Mouse (Mus musculus): ENCODE results near the gene Olfr283. TPM values are rescaled to one million over a fixed set of nuclear protein-coding genes. Genes with fewer than 3 reads are reported as not detected.

The Olfr283 gene
- total and polyA plus RNA-seq, 3 experiments, result 0.11 to 0.46 TPM; not detected in 1

DNA sequence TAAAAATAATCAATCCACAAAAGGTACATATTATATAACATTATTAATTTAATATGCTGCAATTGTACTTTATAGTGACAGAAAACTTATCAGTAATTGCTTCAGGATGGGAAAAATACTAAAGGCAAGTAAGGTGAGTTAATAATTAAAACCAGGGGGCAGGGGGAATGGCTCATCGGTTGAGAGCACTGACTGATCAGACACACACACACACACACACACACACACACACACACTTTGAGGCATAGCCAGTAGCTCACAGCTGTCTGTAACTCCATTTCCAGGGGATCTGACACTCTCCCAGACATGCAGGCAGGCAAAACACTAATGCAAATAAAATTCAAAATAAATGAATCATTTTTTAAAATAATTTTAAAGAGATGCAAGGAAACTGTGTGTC lies 16.4 kb upstream of the Olfr283 start:
- peaks cover 6 to 8% of the 10 kb centered on the region in 2 experiments for H3K27me3 ChIP-seq (ENCODE audit: control insufficient read depth in 1 of 2, insufficient read depth in 2 of 2, low read length in 2 of 2)
- no peak overlapping the region for H3K27ac ChIP-seq (ENCODE audit: control insufficient read depth, low read depth, low read length)
- H3K9ac ChIP-seq (ENCODE audit: control insufficient read depth, low read depth, low read length, poor library complexity, severe bottlenecking), result no peak overlapping the region
- H3K36me3 ChIP-seq (ENCODE audit: control insufficient read depth in 1 of 2, insufficient read depth in 2 of 2, low read length in 2 of 2), result no peaks in the 10 kb centered on the region
- no peak overlapping the region for H3K4me3 ChIP-seq (ENCODE audit: control insufficient read depth in 1 of 2, insufficient read depth in 1 of 2, low read depth in 2 of 2, low read length in 2 of 2)
- TF ChIP-seq UBTF (IDR thresholded peaks at IDR 0.05; ENCODE audit: borderline replicate concordance, insufficient read depth, low read depth, low read length) (no peak), EP300 (IDR thresholded peaks at IDR 0.05; ENCODE audit: low read depth in 1 of 2, low read length in 2 of 2) (no peak), SIN3A (IDR thresholded peaks at IDR 0.05; ENCODE audit: low read length) (no peak), NELFE (IDR thresholded peaks at IDR 0.05; ENCODE audit: low read depth, low read length) (no peak), TCF12 (IDR thresholded peaks at IDR 0.05; ENCODE audit: low read depth, low read length) (no peak), SMC3 (IDR thresholded peaks at IDR 0.05; ENCODE audit: low read depth, low read length) (no peak), KAT2A (conservative IDR thresholded peaks at IDR 0.05; ENCODE audit: low read depth, low read length) (no peak), ZKSCAN1 (IDR thresholded peaks at IDR 0.05; ENCODE audit: low read depth, low read length) (no peak), MXI1 (IDR thresholded peaks at IDR 0.05; ENCODE audit: low read depth, low read length) (no peak), MAZ (IDR thresholded peaks at IDR 0.05; ENCODE audit: low read depth, low read length) (no peak), ZMIZ1 (IDR thresholded peaks at IDR 0.05; ENCODE audit: low read depth, low read length) (no peak), E2F4 (IDR thresholded peaks at IDR 0.05; ENCODE audit: borderline replicate concordance, low read depth, low read length) (no peak), ELF1 (IDR thresholded peaks at IDR 0.05; ENCODE audit: low read depth, low read length) (no peak), CHD1 (IDR thresholded peaks at IDR 0.05; ENCODE audit: low read depth, low read length) (no peak), CHD2 (IDR thresholded peaks at IDR 0.05; ENCODE audit: low read length) (no peak), BHLHE40 (IDR thresholded peaks at IDR 0.05; ENCODE audit: borderline replicate concordance, low read depth, low read length) (no peak), MEF2A (IDR thresholded peaks at IDR 0.05; ENCODE audit: extremely low read depth, insufficient replicate concordance, low read depth, low read length, poor library complexity, severe bottlenecking) (no peak), USF2 (IDR thresholded peaks at IDR 0.05; ENCODE audit: borderline replicate concordance in 1 of 2, insufficient read depth in 1 of 2, low read depth in 1 of 2, low read length in 2 of 2) (no peak), NRF1 (IDR thresholded peaks at IDR 0.05; ENCODE audit: insufficient read depth, low read depth, low read length, poor library complexity, severe bottlenecking) (no peak), POLR2AphosphoS5 (IDR thresholded peaks at IDR 0.05; ENCODE audit: borderline replicate concordance, low read depth, low read length) (no peak)
- no peaks in the 10 kb centered on the region for H3K9me3 ChIP-seq (replicated peaks; ENCODE audit: insufficient read depth, low read length)
- no peak for DNase-seq (ENCODE audit: low read depth, low spot score)
- no peaks in the 10 kb centered on the region for H3K79me2 ChIP-seq (ENCODE audit: control insufficient read depth, insufficient read depth, low read length, poor library complexity)
- no peaks in the 10 kb centered on the region for H3K4me1 ChIP-seq (ENCODE audit: control insufficient read depth in 1 of 2, insufficient read depth in 2 of 2, low read length in 2 of 2)

DNA sequence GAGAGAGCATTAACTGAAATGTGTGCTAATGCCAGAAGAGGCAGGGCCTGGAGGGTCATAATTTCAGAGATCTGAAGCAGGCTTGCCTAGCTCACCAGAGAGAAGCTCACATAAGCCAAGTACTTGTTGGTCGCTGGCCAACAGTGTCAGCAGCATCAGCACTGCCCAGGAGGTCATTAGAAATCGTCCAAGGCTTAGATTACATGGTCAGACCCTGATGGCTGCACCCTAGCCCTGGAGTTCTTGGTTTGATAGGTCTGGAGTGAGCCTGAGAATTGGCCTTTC lies 11.1 kb upstream of the Olfr283 start:
- peaks cover 0 to 8% of the 10 kb centered on the region in 2 experiments; a peak in 1 of 4 replicates for H3K4me1 ChIP-seq (ENCODE audit: control insufficient read depth in 1 of 2, insufficient read depth in 2 of 2, low read length in 2 of 2)
- H3K36me3 ChIP-seq (ENCODE audit: control insufficient read depth in 1 of 2, insufficient read depth in 2 of 2, low read length in 2 of 2), result no peaks in the 10 kb centered on the region; a peak in 1 of 4 replicates
- H3K79me2 ChIP-seq (ENCODE audit: control insufficient read depth, insufficient read depth, low read length, poor library complexity), result no peaks in the 10 kb centered on the region
- no peaks in the 10 kb centered on the region for H3K9me3 ChIP-seq (replicated peaks; ENCODE audit: insufficient read depth, low read length)
- no peak overlapping the region for H3K4me3 ChIP-seq (ENCODE audit: control insufficient read depth in 1 of 2, insufficient read depth in 1 of 2, low read depth in 2 of 2, low read length in 2 of 2)
- H3K27me3 ChIP-seq (ENCODE audit: control insufficient read depth in 1 of 2, insufficient read depth in 2 of 2, low read length in 2 of 2), result peaks cover 0 to 3% of the 10 kb centered on the region in 2 experiments; a peak in 1 of 4 replicates
- no peak overlapping the region for H3K9ac ChIP-seq (ENCODE audit: control insufficient read depth, low read depth, low read length, poor library complexity, severe bottlenecking)
- TF ChIP-seq UBTF (IDR thresholded peaks at IDR 0.05; ENCODE audit: borderline replicate concordance, insufficient read depth, low read depth, low read length) (no peak), USF1 (IDR thresholded peaks at IDR 0.05; ENCODE audit: low read depth, low read length) (no peak), MAFK (IDR thresholded peaks at IDR 0.05; ENCODE audit: borderline replicate concordance, low read depth, low read length) (no peak), ZMIZ1 (IDR thresholded peaks at IDR 0.05; ENCODE audit: low read depth, low read length) (no peak), ZNF384 (IDR thresholded peaks at IDR 0.05; ENCODE audit: low read depth, low read length) (no peak), SMC3 (IDR thresholded peaks at IDR 0.05; ENCODE audit: low read depth, low read length) (no peak), JUND (IDR thresholded peaks at IDR 0.05; ENCODE audit: low read depth, low read length) (no peak), CTCF (IDR thresholded peaks at IDR 0.05 in 2 of 3, conservative IDR thresholded peaks at IDR 0.05 in 1 of 3; ENCODE audit: control insufficient read depth in 1 of 3, insufficient read depth in 1 of 3, low read depth in 2 of 3, low read length in 3 of 3, poor library complexity in 1 of 3, severe bottlenecking in 1 of 3) (no peak), EP300 (IDR thresholded peaks at IDR 0.05; ENCODE audit: low read depth in 1 of 2, low read length in 2 of 2) (no peak)
- DNase-seq (ENCODE audit: low read depth, low spot score), result no peak
- H3K27ac ChIP-seq (ENCODE audit: control insufficient read depth, low read depth, low read length), result no peak overlapping the region
